Mouse (Mus musculus): ENCODE measurements at regions not wholly inside any gene's neighbourhood (a gene's known extent, or its start where the extent isn't known, plus 50 kb on each side); places are given as distances from the start of the nearest gene placed in this dataset.

GRCm38 (mm10) chr10:28013401-28013800 is 61.2 kb upstream of the Ptprk start:
- TF ChIP-seq CTCF (conservative IDR thresholded peaks at IDR 0.05; ENCODE audit: low read length), result no peak
- no peak for TF ChIP-seq NANOG (IDR thresholded peaks at IDR 0.05; ENCODE audit: borderline replicate concordance, low read length)
